Mouse (Mus musculus): ENCODE results near the gene Cpne8.
A peak's percentile ranks its signal among the peaks of the same experiment; 100 is the strongest.
"Not testable (repeated sequence)": the region's sequence is repeated elsewhere in the genome, so short reads cannot be mapped to it uniquely, and the experiment has no call there.

Gene Cpne8

GRCm38 (mm10) chr15:90678985-90679759 is at the start of gene Cpne8:
Gene Cpne8, minus strand, starts transcription at chr15:90679432.
- DNase-seq, result peak; percentile 86 to 89

DNA sequence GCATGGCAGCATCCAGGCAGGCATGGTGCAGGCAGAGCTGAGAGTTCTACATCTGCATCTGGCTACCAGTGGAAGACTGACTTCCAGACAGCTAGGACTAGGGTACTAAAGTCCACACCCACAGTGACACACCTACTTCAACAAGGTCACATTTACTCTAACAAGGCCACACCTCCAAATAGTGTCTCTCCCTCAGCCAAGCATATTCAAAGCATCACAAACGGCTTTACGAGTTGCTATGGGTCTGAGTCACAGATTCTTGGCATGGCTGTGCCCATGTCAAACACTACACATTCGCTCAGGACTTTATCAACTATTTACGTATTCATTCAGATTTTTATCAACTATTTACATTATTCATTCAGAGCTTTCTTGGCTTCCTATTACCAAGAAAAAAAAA is 38.5 kb upstream of the Cpne8 start:
- DNase-seq, result peak; percentile 7 to 27

DNA sequence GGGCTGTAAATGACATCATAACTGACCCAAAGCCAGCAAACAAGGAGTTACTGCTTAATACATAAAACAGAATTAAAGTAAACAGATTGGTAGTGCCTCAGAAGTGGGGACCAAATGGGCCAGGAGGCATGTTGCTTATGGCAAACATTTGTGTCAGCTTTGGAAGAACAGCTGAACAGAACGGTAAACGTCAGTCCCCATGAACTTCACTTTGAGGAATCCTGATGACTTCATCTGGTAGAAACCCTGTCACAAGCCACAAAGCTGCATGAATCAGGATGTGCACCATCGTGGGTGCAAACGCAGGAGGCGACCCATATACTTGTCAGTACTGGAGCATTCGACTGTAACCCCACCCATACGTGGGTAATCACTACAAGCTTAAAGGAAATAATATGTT is 30.1 kb upstream of the Cpne8 start:
- DNase-seq, result no peak

DNA sequence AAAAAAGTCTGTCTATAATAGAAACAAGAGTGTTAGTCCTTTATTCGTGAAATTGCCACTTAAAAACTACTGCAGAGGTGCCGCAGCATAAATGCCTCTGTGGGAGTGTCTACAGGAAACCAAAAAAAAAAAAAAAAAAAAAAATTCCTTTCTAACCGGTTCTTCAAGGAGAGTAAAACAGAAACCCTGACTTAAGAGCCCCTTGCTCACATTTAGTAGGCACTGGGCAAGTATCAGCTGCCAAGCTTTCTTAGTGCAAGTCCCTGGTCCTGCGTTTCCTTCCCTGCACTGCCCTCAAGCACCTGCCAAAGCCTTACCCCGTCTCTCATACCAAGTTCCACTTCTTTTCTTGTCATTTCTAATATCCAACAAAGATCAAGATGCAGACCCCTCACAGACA is 25.1 kb upstream of the Cpne8 start:
- no peak for DNase-seq

DNA sequence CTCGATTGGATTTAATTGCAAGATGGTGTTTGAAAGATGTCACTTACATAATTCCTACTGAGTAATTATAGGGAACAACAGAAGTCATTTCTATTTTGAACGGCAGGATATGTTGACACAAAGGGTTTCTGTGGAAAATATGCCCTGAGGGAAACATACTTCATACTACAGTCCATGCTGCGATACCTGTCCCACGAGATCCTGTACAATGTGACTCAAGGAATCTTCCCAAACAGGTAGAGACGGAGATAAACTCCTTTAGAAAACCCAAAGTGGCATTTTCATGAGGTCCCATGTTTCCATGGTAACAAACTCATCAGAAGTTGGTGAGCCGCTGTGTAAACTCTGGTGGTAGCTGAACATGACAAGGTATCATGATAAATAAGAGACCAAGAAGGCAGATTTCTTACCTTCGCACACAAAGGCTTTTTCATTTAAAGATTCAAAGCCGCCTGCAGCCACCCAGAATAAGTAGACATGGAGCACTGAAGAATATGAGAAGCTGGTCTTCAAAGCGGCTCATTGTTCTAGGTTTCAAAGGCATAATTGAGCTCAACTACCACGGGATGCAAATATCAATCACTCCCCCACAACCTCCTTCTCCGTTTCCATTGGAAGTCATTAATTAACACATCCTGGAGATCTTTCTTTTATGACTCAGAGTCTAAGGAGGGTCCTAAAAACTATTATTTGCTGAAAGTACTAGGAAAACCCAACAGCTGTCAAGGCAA is 24.4 kb upstream of the Cpne8 start:
- no peak for DNase-seq

DNA sequence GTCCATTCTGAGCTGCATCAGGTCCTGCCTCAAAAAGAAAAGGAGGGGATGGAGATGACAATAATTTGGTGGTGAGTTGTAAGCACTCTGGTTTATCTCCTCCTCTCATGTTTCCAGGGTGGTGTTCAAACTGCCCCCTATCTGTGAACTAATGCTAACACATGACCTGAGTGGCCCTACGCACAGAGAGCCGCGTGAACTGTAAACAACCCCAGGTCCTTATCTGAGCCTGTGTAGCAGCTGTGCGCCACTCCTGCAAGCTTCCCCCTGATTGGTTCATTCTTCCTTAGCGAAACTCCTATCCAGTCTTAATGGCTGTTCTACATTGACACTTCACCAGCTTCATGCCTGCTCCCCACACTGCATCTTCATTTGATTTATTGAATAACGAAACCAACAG is 7.5 kb upstream of the Cpne8 start:
- DNase-seq, result no peak

DNA sequence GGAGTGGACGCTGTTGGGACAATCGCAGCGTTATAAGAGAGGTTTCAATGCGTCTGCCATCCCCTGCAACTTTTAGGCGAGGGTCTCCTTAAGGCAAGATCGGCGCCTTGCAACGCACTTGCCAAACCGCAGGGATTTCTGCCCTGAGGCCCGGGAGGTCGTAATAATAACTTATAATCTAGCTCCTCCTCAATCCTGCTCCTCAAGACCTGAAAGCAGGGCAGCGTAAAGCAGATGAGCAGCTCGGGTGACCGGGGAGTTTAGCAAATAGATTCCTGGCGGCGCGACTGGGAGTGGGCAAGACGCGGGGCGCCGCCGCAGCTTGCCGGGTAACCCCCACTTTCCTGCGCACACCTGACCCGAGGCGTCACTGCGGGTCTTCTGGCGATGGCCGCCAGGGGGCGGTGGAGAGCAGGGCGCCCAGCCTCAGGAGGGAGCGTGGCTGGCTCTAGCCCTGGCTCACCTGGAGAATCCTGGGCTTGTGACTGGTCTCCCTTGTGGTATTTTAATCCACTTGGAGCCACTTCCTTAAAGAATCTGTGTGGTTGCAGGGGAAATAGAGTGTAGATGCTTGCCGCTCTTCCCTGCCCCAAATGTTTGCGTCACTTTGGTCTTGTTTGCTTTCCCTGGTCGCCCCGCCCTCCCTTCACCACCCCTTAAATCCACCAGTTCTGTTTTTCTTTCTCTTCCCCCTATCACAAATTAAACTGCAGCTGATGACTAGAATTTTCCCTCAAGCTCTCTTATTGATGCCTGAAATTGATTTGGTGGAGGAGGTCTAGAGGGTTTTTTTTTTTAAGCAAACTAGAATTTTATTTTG is 738 bp upstream of the Cpne8 start:
- DNase-seq, result peak; percentile 62 to 70

DNA sequence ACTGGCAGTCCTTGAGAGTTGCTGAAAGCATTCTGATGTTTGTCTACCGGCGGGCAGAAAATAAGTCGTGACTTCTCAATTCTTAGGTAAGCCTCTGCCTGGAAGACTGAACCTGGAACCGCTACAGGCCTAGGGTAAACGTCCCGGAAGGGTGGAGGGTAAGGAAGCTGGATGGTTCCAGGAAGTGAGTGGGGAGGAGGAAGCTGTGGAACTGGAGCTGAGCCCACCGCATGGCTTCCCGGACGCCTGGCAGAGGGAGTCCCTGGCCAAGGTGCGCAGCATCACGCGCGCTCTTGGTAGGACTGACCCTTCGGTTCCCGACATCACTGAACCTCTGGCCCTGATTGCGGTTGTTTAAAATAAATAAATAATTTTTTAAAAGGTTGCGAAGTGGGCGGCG is 744 bp downstream of the Cpne8 start:
- DNase-seq, result peak; percentile 73 to 80

- DNase-seq, result peak in 1 of 2 experiments; percentile 45
Observed at GRCm38 (mm10) chr15:90669494-90669893, 9.7 kb downstream of the Cpne8 start.

DNA sequence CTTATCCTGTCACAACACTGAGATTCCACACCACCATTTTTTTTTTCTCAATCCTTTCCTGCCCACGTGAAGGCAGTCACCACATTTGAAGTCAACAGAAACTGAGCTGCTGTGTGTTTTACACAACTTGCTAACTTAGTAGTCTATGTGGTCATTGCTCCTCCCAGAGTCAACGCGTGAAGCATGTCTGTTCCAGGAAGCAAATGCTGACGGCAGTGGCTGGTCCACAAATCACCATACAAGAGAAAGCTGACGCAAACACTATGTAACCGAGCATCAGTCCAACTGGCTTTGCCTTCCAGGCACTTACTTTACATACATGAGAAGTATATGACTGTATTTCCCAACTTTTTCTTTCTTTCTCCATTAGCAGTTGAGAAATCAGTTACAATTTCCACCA is 12.3 kb downstream of the Cpne8 start:
- DNase-seq, result peak; percentile 31 to 33

DNA sequence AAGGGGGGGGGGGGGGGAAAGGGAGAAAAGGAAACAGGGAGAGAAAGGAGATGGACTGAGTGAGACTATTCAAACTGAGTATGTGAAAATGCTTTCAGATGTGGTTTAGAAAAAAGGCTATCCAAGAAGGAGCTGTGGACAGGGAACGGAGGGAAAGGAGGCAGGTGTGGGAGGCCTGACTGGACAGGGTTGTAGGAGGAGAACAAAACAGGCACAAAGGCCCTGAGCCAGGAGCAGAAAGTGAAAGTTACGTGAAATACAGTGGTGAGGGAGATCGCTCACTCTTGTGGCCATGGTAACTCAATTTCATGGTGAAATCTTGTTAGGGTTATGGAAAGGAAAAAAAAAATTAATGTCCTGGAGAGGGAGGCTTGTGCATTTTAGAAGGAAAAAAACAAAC is 14.6 kb downstream of the Cpne8 start:
- DNase-seq, result no peak

DNA sequence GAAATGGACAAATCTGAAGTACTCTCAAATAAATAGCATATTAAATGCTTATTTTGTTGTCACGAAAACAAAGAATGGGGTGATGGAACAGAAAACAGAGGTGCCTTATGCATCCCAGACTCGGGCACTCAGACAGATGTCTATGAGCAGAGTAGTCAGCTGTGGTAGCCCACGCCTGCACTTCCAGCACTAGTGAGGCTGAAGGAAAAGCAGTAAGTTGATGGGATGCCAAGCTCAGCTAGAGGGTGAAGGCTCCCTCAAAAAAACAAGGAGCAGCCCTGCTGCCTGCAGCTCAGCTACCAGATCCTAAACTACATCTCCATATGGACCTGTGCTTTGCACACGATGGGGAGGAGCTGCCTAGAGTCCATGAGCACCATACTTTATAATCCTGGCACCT is 15.6 kb downstream of the Cpne8 start:
- no peak for DNase-seq

DNA sequence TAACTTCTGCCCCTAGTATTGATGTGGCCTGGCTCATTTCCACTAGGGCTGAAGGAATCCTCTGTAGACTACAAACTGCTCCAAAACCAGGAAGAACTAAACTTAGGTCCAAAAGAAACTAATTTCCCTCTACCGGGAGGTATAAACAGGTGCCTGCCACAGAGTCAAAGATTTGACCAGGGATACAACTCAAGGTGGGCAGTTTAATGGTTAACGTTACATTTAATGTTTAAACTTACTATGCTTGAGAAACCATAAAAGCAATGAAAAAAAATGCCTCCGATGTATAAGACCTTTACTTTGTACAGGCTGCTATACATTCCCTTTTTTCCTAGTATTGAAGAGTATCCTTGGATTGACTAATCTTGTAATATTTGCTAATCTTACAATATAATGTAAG is 18.5 kb downstream of the Cpne8 start:
- DNase-seq, result no peak

DNA sequence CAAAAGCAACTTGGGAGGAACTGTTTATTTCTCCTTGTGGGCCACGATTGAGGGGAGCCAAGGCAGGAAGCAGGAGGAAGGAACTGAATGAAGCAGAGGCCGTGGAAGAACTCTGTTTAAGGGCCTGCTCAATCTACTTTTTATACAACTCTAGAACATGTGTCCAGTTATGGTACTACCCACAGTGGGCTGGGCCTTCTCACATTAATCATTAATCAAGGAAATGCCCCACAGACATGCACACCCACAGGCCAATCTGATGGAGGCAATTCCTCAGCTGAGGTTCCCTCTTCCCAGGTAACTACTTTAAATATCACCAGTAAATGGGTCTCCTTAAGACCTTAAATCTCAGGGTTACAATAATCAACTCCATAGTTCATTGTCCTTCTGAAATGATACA is 21.2 kb downstream of the Cpne8 start:
- no peak for DNase-seq

DNA sequence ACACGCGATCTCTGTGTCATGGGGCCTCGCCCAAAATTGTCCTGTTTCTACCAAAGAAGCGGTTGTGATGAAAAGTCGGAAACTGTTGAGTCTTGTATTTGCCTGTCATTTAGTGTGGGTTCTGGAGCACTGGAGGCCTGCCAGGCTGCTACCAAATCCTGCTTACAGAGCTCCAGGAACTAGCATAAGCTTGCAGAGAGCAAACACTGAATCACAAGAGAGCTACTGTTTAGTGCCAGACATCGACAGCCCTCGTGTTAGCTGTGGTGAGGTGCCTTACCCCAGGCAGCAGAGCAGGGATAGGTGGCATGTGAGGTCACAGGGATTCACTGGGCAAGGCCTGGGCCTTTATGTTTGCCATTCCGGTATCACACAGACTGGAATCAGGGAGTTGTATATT is 22.7 kb downstream of the Cpne8 start:
- DNase-seq, result no peak

- no peak for DNase-seq
Observed at GRCm38 (mm10) chr15:90647011-90647577, 32.1 kb downstream of the Cpne8 start.

- no peak for DNase-seq
Observed at GRCm38 (mm10) chr15:90646326-90646725, 32.9 kb downstream of the Cpne8 start.

- no peak for DNase-seq
Observed at GRCm38 (mm10) chr15:90645828-90646227, 33.4 kb downstream of the Cpne8 start.

GRCm38 (mm10) chr15:90624201-90624600 is 55.0 kb downstream of the Cpne8 start:
- DNase-seq, result no peak

DNA sequence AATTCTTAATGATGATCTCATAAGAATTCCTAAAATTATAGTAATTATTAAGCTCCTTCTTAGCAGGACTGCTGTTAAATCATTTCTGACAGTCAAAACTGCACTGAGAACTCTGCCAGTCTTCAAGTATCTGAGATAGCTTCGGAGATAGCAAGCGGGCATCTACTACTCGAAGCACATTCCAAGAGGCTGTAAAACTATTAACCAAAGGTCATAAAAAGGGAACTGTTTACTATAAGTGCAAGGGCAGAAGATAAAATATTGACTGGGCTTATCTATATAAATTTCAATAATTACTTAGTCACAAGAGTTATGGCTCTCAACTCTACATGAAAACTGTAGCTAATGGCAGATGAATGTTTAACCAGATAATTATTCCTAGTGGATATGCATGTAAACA is 57.2 kb downstream of the Cpne8 start:
- DNase-seq, result no peak

GRCm38 (mm10) chr15:90619736-90620135 is 59.5 kb downstream of the Cpne8 start:
- DNase-seq, result no peak

- no peak for DNase-seq
Observed at GRCm38 (mm10) chr15:90616116-90616798, 63.0 kb downstream of the Cpne8 start.

- not testable (repeated sequence) for DNase-seq
Observed at GRCm38 (mm10) chr15:90610767-90611166, 68.5 kb downstream of the Cpne8 start.
